Mouse (Mus musculus) liver, postnatal 0 days (tissue): ENCODE data around the gene Pde1c.

ENCODE experiments used
- CTCF ChIP-seq: sonication (generic); IDR thresholded peaks from 2 replicates; pipeline ENCODE4 v1.5.1; 2016; ENCODE audit warnings: antibody characterized with exemption, low read depth
- EP300 ChIP-seq: IDR thresholded peaks from 2 replicates; pipeline ENCODE4 v1.6.1; 2016; ENCODE audit warnings: antibody characterized with exemption, low read depth, mild to moderate bottlenecking

GRCm38 (mm10) chr6:56130493-56131159, 438.3 kb downstream of the Pde1c start:
- TF ChIP-seq EP300 (no peak), CTCF (no peak)
